Mouse (Mus musculus) brain, adult 2 months (tissue): ENCODE measurements around the gene Cmss1.

ENCODE experiments used
- DNase-seq: peaks from one replicate; pipeline ENCODE4 v3.0.0; 2011; ENCODE audit warnings: low read depth, low spot score

The Cmss1 gene

GRCm38 (mm10) chr16:57515636-57516035 is 91.0 kb downstream of the Cmss1 start:
- no peak for DNase-seq

DNA sequence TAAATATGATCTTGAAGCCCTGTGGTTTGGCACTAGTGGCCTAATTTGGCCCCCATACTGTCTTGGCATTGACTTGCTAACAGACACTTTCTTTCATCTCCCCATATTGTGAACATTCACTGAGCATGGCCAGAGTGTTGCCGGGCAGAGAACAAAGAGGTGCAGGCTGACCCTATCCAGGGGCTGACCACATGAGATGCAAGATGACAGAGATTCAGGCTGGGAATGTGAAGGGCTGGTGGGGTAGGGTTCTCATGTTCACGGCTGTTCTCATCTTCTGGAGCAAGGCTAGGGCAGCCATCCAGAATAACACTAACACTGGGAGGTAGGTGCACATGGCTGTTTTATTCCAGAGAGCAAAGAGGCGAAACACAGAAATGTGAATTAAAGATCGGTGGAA is 92.3 kb downstream of the Cmss1 start:
- DNase-seq: no peak

- no peak for DNase-seq
These were observed 93.1 kb downstream of the Cmss1 start for GRCm38 (mm10) chr16:57513562-57513961.

- no peak for DNase-seq
These were observed 97.6 kb downstream of the Cmss1 start for GRCm38 (mm10) chr16:57509099-57509498.

GRCm38 (mm10) chr16:57508351-57508750 is 98.3 kb downstream of the Cmss1 start:
- no peak for DNase-seq

- no peak for DNase-seq
These were observed 100.5 kb downstream of the Cmss1 start for GRCm38 (mm10) chr16:57506133-57506532.

DNA sequence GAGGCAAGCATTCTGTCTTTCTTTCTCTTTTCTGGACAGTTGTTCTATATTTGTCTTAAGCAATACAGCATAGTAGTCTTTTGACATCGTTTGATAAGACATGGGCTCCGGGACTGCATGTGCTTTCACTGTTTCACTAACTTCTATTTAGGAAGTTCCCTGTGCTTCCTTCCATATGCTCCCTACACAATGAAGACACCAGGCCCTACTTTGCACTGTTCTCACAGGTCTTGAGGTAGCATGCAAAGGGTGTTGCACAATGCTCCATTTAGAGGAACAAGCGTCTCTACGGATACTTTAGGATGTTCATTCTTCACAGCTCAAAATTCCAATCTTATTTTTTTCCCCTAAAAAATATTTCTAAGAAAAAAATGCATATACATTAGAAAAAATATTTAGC is 101.9 kb downstream of the Cmss1 start:
- no peak for DNase-seq

- no peak for DNase-seq
These were observed 103.9 kb downstream of the Cmss1 start for GRCm38 (mm10) chr16:57502761-57503160.

DNA sequence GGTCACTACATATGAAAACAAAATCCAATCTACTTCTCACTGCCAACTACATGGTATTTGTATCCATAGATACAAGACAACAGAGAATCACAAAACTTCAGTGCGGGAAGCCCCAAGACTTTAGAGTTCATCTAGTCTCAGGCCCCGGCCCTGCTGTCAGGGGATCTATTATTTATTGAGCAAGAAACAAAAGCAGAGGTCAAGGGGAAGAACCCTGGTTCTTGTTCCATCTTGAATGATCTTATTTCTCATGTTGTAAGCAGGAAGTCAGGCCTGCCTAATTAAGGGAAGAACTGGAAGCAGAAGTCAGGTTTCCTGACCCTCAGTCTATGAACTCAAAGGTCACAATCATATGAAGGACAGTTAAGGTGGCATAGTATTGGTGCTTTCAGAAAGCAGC is 104.4 kb downstream of the Cmss1 start:
- DNase-seq: no peak

- DNase-seq: peak; percentile 40
These were observed 105.8 kb downstream of the Cmss1 start for GRCm38 (mm10) chr16:57500851-57501250.

DNA sequence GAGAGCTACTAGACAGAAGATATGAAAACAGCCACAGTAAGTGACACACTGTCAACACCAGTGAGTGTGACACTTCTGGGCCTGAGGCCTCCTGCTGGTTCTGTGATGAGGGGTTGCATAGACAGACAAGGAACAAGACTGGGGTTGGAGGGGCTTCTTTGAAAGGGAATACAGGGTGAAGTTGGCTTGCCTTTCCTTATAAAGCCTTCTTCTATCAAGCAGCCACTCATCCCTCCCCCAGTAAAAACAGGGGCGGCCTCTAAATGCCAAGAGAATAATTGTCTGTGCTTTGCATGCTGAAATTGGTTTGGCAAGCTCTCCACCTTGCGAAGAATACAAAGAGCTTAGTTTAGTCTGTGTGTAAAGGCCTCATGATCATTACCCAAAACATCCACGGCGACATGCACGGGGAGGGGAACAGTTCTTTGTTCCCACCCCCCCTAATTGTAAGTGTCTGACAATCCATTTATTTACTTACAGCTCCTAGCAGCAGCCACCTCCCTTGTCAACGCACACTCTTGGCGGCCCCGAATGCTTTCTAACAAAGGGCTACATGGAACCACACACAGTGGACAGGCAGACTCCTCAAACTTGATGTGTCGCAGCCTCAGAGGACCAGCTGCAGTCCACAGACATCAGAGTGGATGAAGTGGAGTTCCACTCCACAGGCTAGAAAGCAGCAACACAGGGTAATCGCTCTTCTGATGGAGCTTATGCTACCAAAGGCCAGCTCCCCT is 110.1 kb downstream of the Cmss1 start:
- DNase-seq: peak; percentile 74

DNA sequence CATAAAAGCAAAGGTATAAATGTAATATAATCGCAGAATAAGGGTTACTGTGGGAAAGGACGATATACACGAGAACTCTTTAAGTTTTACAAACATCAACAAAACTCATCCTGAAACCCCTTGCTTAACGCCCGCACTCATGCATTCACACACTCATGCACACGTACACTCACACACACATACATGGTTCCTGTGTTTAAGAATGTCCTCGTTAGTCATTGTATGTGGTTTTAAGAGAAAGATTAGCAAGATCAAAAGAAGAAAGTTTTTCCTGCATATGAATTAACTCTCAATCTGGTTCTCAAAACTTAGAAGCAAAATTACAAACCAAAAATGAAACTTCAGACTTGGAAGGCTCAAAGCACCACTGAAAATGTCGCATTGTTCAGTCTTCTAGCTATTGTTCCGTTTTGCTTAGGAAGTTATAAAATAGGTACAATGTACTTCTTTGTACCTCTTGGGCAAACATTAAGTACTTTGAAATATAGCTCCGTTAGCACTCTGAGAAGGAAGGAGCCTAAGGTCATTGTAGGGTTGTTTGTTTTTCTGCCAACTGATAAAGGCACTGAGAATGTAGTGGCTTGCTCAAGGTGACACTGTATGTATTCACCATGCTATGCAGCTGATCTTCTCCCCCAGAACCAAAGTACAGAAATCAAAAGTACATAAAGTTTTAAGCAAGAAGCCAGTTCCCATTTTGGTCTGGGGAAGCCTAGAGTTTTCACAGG is 111.0 kb downstream of the Cmss1 start:
- no peak for DNase-seq

- peak; percentile 40 for DNase-seq
These were observed 114.8 kb downstream of the Cmss1 start for GRCm38 (mm10) chr16:57491853-57492252.

DNA sequence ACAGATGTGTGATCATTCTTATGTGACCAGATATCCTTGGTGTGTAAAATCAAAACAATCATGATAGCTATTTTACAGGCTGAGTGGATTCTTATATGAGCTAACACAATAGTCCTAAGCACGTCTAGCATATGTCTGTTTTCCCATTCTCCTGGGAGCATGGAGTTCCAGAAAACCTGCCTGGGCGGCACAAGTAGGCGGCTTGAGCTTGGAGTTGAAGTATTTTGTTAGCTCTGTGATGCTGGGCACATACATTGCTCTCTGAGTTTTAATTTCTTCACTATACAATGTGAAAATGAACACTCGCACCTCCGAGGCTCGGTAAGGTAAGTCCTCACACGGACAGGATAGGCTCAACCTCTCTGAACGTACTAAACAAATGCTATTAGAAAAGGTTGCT is 116.0 kb downstream of the Cmss1 start:
- DNase-seq: peak; percentile 55

- DNase-seq: no peak
These were observed 118.0 kb downstream of the Cmss1 start for GRCm38 (mm10) chr16:57488661-57489060.

DNA sequence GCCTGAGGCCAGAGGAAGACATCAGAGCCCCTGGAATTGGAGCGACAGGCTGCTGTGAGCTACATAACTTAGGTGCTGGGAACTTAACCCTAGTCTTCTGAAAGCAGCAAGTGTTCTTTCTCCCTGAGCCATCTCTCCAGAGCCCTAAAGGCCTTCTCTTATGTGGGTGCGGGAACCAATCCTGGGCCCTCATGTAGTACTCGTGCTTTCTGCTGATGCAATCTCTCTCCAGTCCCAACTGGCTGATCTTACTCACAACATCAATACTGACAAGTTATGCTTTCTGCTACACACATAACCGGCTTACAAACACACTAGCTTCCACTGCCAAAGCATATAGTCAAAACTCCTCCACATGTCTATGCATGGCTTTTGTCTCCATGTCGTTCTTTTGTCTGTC is 120.4 kb downstream of the Cmss1 start:
- no peak for DNase-seq

DNA sequence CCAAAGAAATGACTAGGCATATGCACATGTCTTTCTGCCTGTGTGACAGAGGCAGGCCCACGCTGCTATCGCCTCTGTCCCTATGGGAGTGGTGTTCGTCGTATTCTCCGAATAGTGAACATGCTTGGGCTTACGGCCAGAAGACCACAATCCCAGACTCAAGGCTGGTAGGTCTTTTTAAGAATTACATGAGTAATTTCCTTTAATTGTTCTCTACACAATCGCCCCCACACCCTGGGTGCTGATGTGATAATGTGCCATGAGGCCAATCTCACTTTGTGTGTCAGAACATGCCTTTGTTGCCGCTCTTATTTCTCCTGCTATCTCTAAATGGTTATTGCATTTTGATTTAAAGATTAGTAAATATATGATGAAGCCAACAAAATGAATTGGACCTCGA is 121.4 kb downstream of the Cmss1 start:
- peak; percentile 27 for DNase-seq

- no peak for DNase-seq
These were observed 122.4 kb downstream of the Cmss1 start for GRCm38 (mm10) chr16:57484043-57484795.

DNA sequence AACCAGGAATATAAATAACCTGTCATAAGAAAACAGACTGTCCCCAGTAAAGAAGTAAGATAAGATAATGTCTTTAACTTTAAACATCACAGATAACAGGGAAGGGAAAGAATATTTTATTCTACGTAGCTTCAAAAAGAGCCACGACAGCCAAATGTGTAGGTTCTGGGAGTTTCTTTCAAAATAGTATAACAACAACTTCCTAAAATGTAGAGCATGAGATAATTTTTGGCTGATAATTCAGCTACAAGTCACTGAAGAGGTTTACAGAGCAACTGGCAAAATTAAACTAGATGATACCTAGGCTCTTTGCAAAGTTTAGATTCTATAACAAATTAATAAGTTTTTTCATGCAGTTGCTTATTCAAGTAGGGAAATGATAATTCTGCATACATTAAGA is 123.2 kb downstream of the Cmss1 start:
- no peak for DNase-seq

DNA sequence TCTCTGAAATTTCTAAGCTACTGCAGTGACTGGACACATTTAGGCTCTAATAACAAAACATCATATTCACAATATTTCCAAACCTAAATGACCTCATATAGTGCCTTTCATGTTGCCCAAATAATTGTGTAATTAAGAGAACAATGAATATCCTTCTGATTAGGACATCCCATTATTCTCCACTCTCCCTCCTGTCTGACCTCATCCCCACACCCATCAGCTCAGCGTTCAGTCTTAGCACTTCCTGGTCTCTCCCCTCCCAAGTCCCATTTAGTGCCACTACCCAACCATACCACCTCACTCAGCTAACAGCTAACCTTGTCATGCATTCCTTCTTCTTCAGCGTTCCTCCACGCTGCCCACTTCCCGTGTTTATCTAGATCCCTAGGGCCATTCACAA is 123.8 kb downstream of the Cmss1 start:
- DNase-seq: no peak

- no peak for DNase-seq
These were observed 124.4 kb downstream of the Cmss1 start for GRCm38 (mm10) chr16:57482264-57482663.

DNA sequence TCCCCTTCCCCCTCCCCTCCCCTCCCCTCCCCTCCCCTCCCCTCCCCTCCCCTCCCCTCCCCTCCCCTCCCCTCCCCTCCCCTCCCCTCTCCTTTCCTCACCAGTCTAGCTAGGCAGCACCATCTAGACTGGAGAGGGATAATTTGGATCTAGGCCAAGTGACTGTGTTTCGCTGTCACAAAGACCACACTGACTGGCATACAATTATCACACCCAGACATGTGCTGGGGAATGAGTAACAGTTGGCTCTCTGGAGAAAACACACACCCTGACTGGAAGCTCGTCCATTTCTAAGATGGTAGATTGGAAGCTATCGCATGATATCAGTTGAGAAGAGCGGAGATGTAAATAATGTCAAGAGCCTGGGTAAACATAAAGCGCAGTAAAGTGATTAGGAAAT is 126.9 kb downstream of the Cmss1 start:
- no peak for DNase-seq

DNA sequence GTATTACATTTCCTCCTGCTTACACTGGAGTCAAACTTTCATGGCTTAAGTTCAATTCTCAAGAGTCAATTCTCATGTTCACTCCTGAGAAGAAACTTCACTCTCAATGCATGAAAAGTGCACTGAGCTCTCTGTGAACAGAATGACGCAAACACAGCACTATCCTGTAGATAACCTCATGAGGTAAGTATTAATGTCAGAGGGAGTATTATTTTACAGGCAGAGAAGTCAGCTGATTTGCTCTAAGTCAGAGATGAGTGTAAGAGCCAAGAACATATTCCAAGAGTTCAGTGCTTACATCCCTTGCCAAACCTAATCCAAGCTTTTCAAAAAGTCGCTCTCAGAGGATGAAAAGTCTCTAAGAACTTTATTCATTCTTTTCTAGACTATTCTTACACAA is 128.2 kb downstream of the Cmss1 start:
- DNase-seq: no peak
